Mouse (Mus musculus) forebrain, embryonic 14.5 days (tissue): ENCODE results near the gene Pramef8. TPM values are rescaled to one million over a fixed set of nuclear protein-coding genes. Genes with fewer than 3 reads are reported as not detected.
"Not testable (repeated sequence)": the region's sequence is repeated elsewhere in the genome, so short reads cannot be mapped to it uniquely, and the experiment has no call there.

Source experiments
- ATAC-seq: fragments of 200-750 bp; cut with Nextera tagmentation; 2 replicates; pipeline ENCODE4 v1.8.0; 2017; ENCODE audit warnings: mild to moderate bottlenecking, moderate library complexity
- DNase-seq: peaks from one replicate; pipeline ENCODE4 v3.0.0-alpha.2; 2015; ENCODE audit warnings: low spot score
- H3K27ac ChIP-seq: fragments of 300-500 bp; sonication (generic); 2 replicates; pipeline ENCODE4 v1.5.1; 2014; ENCODE audit warnings: low read depth, mild to moderate bottlenecking, control low read depth, low read length, moderate library complexity
- H3K27me3 ChIP-seq: fragments of 300-500 bp; sonication (generic); replicated peaks from 2 replicates; pipeline ENCODE4 v1.6.1; 2014; ENCODE audit warnings: low read length, control low read depth, mixed read lengths; ENCODE audit not compliant: control insufficient read depth, insufficient read depth
- H3K36me3 ChIP-seq: fragments of 300-500 bp; sonication (generic); 2 replicates; pipeline ENCODE4 v1.6.1; 2014; ENCODE audit warnings: low read length, control low read depth; ENCODE audit not compliant: control insufficient read depth, insufficient read depth
- H3K4me1 ChIP-seq: fragments of 300-500 bp; sonication (generic); 2 replicates; pipeline ENCODE4 v1.6.1; 2014; ENCODE audit warnings: antibody characterized with exemption, low read length, control low read depth; ENCODE audit not compliant: control insufficient read depth, insufficient read depth
- H3K4me2 ChIP-seq: fragments of 300-500 bp; sonication (generic); 2 replicates; pipeline ENCODE4 v1.6.1; 2014; ENCODE audit warnings: mild to moderate bottlenecking, control low read depth, low read length
- H3K4me3 ChIP-seq: fragments of 300-500 bp; sonication (generic); 2 replicates; pipeline ENCODE4 v1.5.1; 2014; ENCODE audit warnings: low read depth, low read length, control low read depth
- H3K9ac ChIP-seq: fragments of 300-500 bp; sonication (generic); 2 replicates; pipeline ENCODE4 v1.6.1; 2014; ENCODE audit warnings: mild to moderate bottlenecking, low read length, control low read depth, moderate library complexity
- H3K9me3 ChIP-seq: fragments of 300-500 bp; sonication (generic); replicated peaks from 2 replicates; pipeline ENCODE4 v1.6.1; 2016; ENCODE audit warnings: low read length, control low read depth, mixed read lengths; ENCODE audit not compliant: control insufficient read depth
- WGBS: fragments of 180-500 bp; shearing (Covaris S2); extraction: QIAGEN DNeasy Blood & Tissue Kit; methylation state at CpG from one replicate; pipeline ENCODE4 v1.1.7; 2014; 5-methylcytosine and 5-hydroxymethylcytosine counted together
- polyA plus RNA-seq: library from polyadenylated mRNA; unstranded; fragments of >200 nt; fragmentation: Nextera tagmentation; extraction: Ambion mirVana; gene quantifications from 2 replicates; pipeline ENCODE4 v1.2.1, GENCODE M21; 2014

The Pramef8 gene
- polyA plus RNA-seq, 1 experiment from 2014 or later = 16.3 TPM

- no peak for ATAC-seq
Measured at GRCm38 (mm10) chr4:143394181-143394580, 18.0 kb upstream of the Pramef8 start, which contains the start of gene Pramel1. TSS of gene Pramel1 (plus strand) at chr4:143394428.

GRCm38 (mm10) chr4:143411566-143412218, 534 bp upstream of the Pramef8 start:
- H3K4me1 ChIP-seq = no peaks in the 10 kb centered on the region
- H3K27me3 ChIP-seq = no peaks in the 10 kb centered on the region
- no peak for DNase-seq
- peak overlapping the region; percentile 67; the same call in 1 of the 2 replicates for H3K9ac ChIP-seq
- H3K4me3 ChIP-seq = peak overlapping the region; percentile 51
- WGBS = 66% methylated on average over 5 of the region's 5 CpGs
- H3K4me2 ChIP-seq = peak overlapping the region; percentile 44
- ATAC-seq = peak; percentile 24; the same call in 1 of the 2 replicates
- no peak overlapping the region for H3K27ac ChIP-seq
- 0 out of 2 replicates have a peak, but pooled peaks cover 5% of the 10 kb centered on the region for H3K9me3 ChIP-seq
- peaks cover 25% of the 10 kb centered on the region for H3K36me3 ChIP-seq

More at GRCm38 (mm10) chr4:143394181-143394580, 18.0 kb upstream of the Pramef8 start, which contains the start of gene Pramel1:
- no peak for DNase-seq
- 83% methylated on average over 26 of the region's 26 CpGs for WGBS
- Histone ChIP-seq H3K27me3 (no peaks in the 10 kb centered on the region), H3K9ac (no peak within 1 kb of the TSS), H3K4me2 (no peak within 1 kb of the TSS), H3K4me3 (no peak within 1 kb of the TSS), H3K36me3 (no peaks in the 10 kb centered on the region), H3K27ac (no peak within 1 kb of the TSS), H3K4me1 (no peaks in the 10 kb centered on the region), H3K9me3 (no peaks in the 10 kb centered on the region)

- Histone ChIP-seq H3K27me3 (no peaks in the 10 kb centered on the region), H3K9me3 (0 out of 2 replicates have a peak, but pooled peaks cover 5% of the 10 kb centered on the region), H3K4me2 (no peak overlapping the region), H3K4me1 (no peaks in the 10 kb centered on the region), H3K9ac (no peak overlapping the region), H3K36me3 (peaks cover 44% of the 10 kb centered on the region), H3K4me3 (no peak overlapping the region), H3K27ac (no peak overlapping the region)
- DNase-seq (no peak), ATAC-seq (no peak)
- WGBS = 92% methylated on average over 1 of the region's 1 CpGs
Measured at GRCm38 (mm10) chr4:143413621-143414020, 1.4 kb downstream of the Pramef8 start.

DNA sequence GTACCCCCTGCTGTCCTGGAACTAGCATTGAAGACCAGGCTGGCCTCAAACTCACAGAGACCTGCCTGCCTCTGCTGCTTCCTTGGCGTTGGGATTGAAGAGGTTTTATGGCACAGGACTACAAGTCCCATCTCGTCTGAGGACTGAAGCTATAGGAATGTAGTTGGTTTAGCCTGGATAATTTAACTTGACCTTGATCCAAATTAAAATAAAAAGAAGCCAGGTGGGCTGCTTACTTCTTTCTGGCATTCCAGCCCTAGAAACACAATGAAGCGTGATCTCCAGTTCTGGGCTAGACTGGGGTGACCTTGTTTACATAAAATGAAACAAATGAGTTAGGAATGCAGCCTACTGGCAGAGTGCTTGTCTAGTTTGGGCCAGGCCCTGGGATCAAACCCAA, 1.9 kb downstream of the Pramef8 start:
- H3K27me3 ChIP-seq = no peaks in the 10 kb centered on the region
- no peak overlapping the region for H3K4me2 ChIP-seq
- no peak overlapping the region for H3K4me3 ChIP-seq
- DNase-seq (no peak), ATAC-seq (no peak)
- peaks cover 49% of the 10 kb centered on the region for H3K36me3 ChIP-seq
- no peaks in the 10 kb centered on the region for H3K4me1 ChIP-seq
- no peak overlapping the region for H3K9ac ChIP-seq
- 0 out of 2 replicates have a peak, but pooled peaks cover 5% of the 10 kb centered on the region for H3K9me3 ChIP-seq
- no peak overlapping the region for H3K27ac ChIP-seq
- 96% methylated on average over 3 of the region's 3 CpGs for WGBS

DNA sequence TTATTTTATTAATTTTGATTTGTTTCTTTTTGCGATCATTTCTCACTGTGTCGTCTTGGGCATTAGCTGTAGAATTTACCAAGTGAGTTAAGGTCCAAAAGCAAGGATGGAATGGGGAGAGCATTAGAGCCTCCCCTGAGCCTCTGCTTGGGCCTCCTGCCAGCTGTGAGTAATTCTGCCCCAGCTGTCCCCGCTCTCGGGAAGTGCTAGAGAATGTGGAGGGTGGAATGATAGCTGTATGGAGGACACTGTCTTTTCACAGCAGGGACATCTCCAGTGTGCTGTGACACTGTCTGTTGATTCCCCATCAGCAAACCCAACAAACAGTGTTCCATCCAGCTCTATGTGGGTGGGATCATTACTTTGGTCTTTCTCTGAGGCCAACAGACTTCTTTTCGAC, 14.5 kb downstream of the Pramef8 start:
- not testable (repeated sequence) for H3K27ac ChIP-seq, H3K9me3 ChIP-seq, H3K4me1 ChIP-seq, H3K27me3 ChIP-seq, DNase-seq, ATAC-seq, H3K4me2 ChIP-seq, H3K9ac ChIP-seq, H3K4me3 ChIP-seq, H3K36me3 ChIP-seq
- WGBS = 84% methylated on average over 5 of the region's 5 CpGs

GRCm38 (mm10) chr4:143450224-143450623, 38.0 kb downstream of the Pramef8 start, which contains the start of gene Oog4:
TSS of gene Oog4 (minus strand) at chr4:143450324.
- no peaks in the 10 kb centered on the region for H3K9me3 ChIP-seq
- no peak within 1 kb of the TSS for H3K4me2 ChIP-seq
- ATAC-seq = no peak
- no peaks in the 10 kb centered on the region for H3K36me3 ChIP-seq
- no peak within 1 kb of the TSS for H3K4me3 ChIP-seq
- 86% methylated on average over 3 of the region's 3 CpGs for WGBS
- no peak within 1 kb of the TSS for H3K27ac ChIP-seq
- H3K27me3 ChIP-seq = no peaks in the 10 kb centered on the region
- no peaks in the 10 kb centered on the region for H3K4me1 ChIP-seq
- H3K9ac ChIP-seq = no peak within 1 kb of the TSS
- no peak for DNase-seq

Other genes starting within 250 kb of the Pramef8 start
- 13.1 and 16.7 TPM in 2 replicates for gene Prdm2, start 199.4 kb upstream of the Pramef8 start, polyA plus RNA-seq
- gene Pdpn, start 112.9 kb upstream of the Pramef8 start, polyA plus RNA-seq = 65.5 and 70.1 TPM in 2 replicates
- gene Lrrc38, start 62.7 kb upstream of the Pramef8 start, polyA plus RNA-seq = 0.09 TPM in 1 of 2 replicates, not detected in the other
- gene Pramel1, start 18.0 kb upstream of the Pramef8 start, polyA plus RNA-seq = not detected in 2 replicates
- gene Oog4, start 37.9 kb downstream of the Pramef8 start, polyA plus RNA-seq = not detected in 2 replicates
- gene Gm13043, start 98.9 kb downstream of the Pramef8 start, polyA plus RNA-seq = not detected in 2 replicates
- gene Gm13040, start 123.5 kb downstream of the Pramef8 start, polyA plus RNA-seq = not detected in 2 replicates
- gene BC080695, start 139.3 kb downstream of the Pramef8 start, polyA plus RNA-seq = not detected in 2 replicates
- gene Gm13057, start 139.3 kb downstream of the Pramef8 start, polyA plus RNA-seq = not detected in 2 replicates
- not detected in 2 replicates for gene Gm13083, start 202.6 kb downstream of the Pramef8 start, polyA plus RNA-seq
- gene Gm13088, start 244.8 kb downstream of the Pramef8 start, polyA plus RNA-seq = not detected in 2 replicates